Mouse (Mus musculus): Measurements from ENCODE around the gene Scarb2. TPM values are rescaled to one million over a fixed set of nuclear protein-coding genes. Genes with fewer than 3 reads are reported as not detected.
A peak's percentile ranks its signal among the peaks of the same experiment; 100 is the strongest.

The Scarb2 gene
- total RNA-seq, 1 experiment from 2014 or later, result 73.7 TPM

DNA sequence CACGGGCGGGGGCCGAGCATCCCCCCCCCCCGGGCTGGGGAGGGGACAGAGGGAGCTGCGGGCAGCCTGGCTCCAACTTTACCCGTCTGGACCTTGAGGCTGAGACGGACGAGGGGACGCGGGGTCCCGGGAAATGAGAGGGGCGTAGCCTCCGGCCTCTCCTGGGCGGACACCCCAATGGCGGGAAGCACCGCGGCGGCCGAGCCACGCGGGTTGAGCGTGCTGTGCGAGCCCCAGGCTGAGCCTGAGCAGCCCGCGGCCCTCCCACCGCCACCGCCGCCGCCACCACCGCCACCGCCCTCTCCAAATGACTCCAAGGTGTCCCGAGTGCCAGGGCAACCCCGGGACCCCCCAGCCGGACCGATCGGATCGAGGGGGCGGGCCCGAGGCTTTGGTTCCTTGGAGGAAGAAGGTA is 72.1 kb downstream of the Scarb2 start:
- DNase-seq, result no peak

DNA sequence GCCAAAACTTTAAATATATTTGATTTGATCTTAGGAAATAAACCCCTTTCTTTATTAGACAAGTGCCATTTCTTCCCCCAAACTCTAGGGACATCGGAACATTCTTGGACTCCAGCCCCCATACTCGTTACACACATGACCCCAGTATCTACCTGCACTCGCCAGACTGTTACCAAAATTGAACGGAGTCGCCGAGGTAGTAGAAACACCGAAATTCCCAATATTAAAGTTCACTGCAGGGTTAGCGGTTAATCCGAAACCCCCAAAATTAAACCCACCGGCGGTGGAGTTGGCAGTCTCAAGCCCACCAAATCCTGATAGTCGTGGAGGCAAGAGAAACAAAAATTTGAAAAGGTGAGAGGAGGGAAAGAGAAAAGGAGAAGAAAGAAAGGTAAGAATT is 72.6 kb downstream of the Scarb2 start:
- DNase-seq, result no peak

DNA sequence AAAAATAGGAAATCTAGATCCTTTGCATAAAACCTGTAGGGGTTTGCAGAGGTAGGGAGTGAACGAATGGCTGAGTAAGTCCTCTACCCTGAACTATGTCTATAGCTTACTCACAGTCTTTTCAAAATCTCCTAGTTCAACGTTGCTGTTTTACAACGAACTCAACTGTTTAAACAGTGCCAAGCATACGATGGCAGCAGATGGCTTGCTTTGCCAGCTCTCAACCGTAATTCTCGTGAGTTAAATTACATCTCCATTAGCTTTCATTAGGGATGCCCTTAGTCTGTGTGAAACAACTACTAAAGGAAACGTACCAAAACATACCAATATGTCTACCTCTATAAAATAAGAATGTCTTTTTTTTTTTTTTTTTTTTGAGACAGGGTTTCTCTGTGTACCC is 75.0 kb downstream of the Scarb2 start:
- no peak for DNase-seq

DNA sequence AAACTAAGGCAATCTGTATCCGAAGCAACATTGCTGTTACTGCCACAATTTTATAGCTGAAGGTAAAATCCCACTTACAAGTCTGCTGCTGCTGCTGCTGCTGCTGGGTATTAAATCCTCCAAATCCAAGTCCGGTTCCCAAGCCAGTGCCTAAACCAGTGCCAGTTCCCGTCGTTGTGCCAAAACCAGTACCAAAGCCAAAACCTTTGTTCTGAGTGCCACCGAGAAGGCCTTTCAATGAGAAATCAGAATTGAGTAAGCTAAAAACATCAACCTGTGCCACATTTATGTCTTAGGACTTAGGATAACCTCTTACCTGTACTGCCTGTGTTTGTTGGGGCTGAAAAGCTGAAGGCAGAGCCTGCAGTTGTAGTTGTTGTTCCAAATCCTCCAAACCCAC is 75.9 kb downstream of the Scarb2 start:
- peak; percentile 50 for DNase-seq

DNA sequence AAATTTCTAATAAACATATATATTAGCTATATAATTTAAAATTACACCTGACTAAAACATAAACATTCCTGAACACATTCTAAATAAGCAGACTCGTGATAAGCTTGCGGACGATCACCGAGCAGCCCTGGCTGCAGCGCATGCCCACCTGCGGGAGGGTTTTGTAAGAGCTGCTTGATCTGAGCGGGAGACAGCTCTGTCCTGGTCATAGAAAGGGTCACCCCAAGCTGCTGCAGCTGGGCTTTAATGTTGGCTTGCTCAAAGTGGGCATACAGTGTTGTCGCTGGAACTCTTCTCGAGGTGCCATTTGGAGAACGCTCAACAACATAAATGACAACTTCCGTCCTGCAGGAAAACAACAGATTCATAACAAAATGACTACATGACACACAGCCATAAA is 82.5 kb downstream of the Scarb2 start:
- no peak for DNase-seq

DNA sequence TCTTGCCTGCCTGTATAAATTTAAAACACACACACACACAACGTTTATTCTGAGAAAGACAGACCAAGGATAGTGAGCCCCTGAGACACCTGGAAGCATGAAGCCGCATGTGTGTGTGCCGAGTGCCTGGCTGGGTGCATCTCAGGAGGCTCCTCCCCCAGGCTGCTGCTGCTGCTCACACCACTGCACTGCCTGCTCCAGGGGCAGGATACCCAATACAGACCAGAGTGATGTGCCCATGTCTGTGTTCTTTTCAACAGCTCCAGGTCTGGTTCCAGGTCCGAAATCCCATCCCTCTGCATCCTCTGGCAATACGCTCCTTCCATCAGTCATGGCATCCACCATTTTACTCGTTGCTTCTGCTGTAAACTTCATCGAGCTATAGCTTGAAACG is 92.7 kb downstream of the Scarb2 start:
- DNase-seq, result no peak

DNA sequence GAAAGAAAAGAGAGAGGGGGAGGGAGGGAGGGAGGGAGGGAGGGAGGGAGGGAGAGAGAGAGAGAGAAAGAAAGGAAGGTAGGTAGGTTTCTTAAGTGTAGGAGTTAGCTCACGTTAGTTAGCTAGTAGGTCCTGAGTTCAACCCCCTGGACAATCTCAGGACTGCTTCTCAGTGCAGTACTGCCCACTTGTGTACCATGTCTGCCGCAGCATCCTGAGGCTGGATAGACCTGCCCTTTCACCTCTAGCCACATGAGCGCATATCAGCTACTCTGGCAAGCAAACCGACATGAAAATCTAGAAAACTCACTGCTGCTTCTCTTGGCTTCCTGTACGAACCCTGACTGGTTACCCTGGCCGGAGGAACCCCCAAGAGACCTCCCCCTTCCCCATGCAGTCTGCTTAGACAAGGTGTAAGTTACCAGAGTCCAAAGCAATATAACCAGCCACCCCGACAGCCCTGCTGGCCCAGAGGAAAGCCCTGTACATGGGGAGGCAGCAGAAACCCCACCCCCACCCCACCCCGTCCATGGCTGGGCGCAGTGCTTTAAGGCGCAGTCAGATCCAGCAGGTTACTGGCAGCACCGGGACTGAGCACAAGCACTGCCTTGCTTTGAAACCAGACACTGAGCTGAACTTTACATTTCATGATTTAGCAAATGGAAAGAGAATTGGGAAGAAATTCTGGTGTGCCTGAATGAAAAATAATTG is 93.2 kb downstream of the Scarb2 start:
- DNase-seq, result no peak

DNA sequence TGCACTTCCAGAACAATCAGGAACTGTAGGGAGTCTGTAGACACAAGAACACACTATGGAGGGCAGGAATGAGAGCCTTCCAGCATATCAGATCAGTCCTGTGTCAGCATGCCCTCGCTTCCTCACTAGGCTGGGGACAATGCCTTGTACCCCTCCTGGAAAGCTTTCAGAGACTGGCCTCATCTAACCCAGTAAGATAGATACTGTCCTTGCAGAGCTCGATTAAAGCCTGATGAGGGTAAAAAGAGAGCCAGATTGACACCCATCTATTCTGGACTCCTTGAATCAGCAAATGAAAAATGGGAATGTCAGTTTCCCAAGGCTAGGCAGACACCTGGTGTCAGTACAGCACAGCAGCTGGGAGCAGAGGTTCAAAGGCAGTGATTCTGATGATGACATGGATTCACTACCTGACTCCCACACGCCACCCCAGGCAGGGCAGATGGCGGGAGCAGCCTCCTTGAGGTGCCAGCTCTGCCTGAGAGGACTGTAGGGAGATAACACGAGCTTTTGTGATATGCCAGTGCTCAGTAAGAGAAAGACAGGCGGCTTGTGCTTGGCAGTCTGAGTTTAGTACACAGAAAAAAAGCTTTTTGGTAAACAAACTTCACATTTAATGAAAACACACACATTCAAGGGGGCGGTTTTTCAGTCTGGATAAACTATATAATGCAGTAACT is 95.0 kb downstream of the Scarb2 start:
- no peak for DNase-seq

DNA sequence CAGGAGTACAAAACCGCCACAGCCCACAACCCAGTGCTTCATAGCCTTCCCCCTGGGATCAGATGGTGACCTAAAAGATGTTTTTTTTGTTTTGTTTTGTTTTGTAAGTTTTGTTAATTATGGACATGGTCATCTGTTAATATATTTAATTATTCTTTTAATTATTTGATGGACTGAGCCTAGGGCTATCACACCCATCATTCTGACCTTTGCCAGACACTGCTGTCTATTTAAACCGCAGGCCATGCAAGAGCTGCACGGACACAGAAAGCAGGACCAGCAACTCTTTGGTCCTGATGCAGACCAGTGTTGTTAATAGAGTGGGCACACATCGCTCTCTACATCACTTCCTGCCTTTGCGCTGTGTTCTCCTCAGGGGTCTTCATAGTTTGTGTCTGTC is 96.1 kb downstream of the Scarb2 start:
- DNase-seq, result no peak

DNA sequence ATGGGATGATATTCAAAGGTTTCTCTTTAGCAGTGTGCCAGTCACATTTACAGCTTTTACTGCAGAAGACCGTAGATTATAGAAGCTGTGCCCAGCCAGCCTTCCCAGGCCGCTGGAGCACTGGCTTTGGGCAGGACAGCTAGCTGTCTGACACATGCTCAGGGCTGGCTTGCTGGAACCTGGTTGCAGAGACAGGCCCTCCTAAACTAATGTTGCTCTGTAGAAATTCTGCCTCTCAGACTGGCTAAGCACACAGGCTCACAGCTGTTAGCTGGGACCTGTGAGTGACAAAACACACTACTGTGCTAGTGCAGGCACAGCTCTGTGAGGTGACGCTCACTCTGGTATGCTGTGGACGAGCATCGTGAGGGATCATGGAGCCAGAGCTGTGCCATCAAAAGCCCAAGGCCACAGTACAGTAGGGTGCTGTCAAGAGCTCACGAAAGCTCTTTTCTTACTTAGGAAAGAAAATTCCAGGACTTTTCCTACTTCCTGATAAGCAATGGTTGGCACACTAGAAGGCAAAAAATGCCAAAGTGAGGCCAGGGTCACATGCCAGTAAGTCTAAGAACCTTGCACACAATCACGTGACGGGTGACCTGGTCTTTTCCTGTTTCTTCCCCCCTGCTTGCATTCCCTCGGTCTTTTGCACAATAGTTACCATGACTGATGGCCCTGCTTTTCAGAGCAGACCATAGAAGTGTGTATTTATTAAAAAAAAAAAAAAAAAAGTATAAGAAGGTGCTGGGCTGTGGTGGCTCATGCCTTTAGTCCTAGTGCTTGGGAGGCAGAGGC is 97.1 kb downstream of the Scarb2 start:
- DNase-seq, result peak; percentile 75

DNA sequence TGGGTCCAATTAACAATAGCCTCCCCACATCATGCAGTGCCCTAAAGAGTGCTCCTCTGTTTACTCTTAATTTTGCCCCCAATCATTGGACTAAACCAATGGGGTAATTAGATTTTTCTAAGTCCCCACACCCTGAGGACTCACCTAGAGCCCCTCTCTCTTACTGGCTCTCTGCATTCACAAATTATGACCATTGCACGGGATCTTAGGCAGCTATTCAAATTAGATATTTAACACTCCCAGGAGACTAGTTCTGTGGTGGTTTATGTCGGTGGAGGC is 102.3 kb downstream of the Scarb2 start:
- no peak for DNase-seq

DNA sequence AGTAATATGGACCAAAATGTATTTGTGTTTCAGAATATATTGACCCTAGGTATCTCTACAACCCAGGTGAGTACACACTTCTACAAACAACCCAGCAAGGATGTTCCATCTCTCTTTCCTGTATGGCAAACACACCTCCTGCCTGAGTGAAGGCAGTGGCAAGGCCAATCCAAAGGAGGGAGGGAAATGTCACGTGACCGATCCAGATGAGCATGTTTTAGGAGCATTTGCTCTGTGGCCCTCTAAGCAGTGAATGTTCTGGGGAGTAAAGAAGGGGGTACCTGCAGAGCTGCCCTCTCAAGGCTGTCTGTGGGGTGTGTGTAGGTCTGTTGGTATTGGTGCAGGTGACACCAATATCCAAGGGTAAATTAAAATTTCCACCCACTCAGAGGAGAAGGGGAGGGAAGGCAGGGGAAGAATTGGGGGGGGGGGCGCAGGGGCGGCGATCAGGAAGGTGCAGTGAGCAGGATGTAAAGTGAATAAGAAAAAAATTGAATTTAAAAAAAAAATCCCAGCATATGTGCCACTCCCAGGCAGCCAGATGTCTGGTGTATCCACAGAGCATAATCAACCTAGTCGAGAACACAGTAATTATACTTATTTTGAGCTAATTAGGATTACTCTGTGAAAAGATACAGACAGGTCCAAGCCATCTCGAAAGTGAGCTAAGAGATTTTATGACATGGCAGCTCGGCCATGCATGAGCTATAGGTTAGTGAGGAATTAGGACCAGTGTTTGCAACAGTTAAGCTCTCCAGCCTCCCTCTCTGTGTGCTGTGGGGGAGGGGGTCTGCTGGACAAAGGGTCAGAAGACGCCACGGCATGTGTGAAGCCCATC is 102.9 kb downstream of the Scarb2 start:
- no peak for DNase-seq

DNA sequence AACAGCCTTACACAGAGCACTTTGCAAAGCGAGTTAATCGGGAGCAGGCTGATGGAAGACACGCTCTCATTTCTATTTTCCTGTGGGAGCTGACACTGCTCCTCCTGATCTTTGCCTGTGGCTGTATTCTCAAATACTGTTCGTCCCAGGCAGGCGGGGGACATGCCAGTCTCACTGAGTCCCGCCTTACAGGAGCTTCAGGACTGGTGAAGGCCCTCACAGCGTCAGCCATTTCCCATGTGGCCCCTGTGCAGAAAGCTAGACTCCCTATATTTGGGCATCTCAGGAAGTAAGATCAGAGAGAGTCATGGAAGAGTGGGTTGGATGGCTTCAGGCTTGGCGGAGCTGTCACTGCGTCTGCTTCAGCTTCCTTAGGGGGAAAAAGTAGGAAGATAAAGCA is 103.8 kb downstream of the Scarb2 start:
- DNase-seq, result no peak

DNA sequence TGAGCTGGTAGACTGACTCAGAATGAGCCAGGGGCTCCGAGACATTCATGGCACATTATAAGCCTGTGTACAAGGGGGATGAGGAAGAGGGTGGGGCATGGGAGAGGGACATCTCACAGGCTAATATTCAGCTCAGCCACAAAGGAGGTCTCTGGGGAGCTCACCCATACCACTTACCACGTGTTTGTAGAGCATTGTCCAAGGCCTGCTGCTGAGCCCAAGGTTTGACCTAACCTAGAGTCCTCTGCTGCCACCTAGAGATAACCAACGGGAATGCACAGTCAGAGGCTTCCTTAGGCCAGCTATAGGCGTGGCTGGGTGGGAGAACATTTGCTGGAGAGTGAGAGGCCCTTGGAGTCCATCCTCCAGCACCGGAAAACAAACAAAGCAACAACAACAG is 108.5 kb downstream of the Scarb2 start:
- peak; percentile 88 for DNase-seq

DNA sequence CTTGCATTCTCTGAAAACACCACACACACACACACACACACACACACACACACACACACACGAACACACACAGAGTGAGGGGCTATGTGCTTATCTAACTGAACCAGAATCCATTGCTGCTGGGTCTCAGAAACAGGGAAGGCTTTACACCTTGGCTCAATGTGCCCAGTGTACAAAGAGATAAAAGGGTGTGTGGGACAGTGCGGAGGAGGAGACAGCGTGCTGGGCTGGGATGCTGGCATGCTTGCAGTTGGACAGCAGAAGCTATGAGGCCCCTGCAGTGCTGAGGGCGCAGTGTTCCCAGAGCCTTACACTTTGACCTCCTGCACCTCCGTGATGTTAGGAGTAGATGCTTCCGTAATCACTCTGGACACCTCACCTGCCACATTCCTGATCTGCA is 110.2 kb downstream of the Scarb2 start:
- DNase-seq, result no peak

DNA sequence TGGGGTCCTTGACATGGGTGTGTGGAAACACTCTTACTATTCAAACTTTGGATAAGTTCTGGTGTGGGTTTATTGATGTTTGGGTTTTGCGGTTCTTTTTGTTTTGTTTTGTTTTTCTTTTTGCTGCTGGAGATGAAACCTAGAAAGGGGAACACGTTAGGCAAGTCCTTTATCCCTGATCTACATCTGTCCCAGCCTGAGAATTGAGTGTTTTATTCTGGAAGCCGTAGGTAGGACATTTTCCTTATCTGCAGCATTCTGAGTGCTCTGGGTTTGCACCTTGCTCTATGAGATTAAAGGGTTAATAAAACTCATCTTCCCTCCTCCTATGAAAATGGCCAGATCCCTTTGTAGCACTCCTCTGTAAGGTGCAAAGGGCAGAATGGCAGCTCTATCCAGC is 110.9 kb downstream of the Scarb2 start:
- no peak for DNase-seq

DNA sequence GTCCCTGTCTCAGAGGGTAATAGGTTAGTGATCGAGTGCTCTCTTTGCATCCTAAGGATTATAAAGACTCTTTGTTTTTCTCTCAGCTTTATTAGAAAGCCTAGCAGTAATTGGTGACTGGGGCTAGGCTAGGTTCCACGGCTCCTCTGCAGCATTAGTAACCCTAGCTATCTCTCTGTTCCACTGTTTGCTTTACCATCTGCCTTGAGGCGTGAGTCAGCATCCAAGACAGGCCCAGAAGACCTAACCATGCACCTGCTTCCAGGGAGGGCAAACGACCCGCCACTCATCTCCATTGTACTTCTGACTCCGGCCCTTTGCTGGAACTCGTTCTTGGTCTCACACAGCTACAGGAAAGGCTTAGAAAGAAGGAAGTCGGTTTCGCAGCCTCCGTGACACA is 112.8 kb downstream of the Scarb2 start:
- DNase-seq, result no peak

DNA sequence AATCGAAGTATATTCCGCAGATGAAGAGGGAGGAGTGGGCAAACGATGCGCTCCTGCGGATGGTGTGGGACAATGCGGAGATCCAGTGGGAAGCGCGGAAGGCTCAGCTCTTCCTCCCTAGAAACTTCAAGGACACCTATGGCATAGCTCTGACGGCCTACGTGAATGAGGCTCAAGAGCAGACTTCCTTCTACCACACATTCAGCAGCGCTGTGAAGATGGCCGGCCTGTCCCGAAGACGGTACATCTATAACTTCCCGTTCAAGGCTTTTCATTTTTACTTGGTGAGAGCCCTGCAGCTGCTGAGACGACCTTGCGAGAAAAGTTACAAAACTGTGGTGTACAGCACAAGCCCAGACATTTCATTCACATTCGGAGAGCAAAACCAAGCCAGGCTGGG is 114.1 kb downstream of the Scarb2 start:
- no peak for DNase-seq

Measured in adrenal gland, postnatal 14 days (tissue).